Mouse (Mus musculus): ENCODE measurements at regions not wholly inside any gene's neighbourhood (a gene's known extent, or its start where the extent isn't known, plus 50 kb on each side); places are given as distances from the start of the nearest gene placed in this dataset.

DNA sequence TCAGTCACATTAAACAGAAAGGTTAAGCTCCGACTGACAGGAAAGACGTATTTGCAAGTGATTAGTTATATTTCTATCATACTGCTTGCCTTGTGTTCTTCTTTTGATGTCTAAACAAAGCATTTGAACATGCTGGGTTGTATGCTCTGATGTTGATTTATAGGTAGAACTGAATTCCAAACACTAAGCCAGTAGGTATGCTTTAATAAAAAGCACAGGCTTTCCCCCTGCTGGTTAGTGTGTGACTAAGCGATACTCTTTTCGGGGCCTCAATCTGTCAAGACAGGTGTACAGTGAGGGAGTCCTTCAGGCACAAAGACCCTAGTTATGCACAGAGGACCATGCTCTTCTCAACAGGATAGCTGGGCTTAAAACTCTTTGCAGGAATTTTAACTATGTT lies 119.1 kb upstream of the Defb41 start:
- WGBS = 70% methylated on average over 4 of the region's 4 CpGs
- H3K79me2 ChIP-seq (ENCODE audit: control insufficient read depth, insufficient read depth, low read length) = no peaks in the 10 kb centered on the region
- H3K4me1 ChIP-seq (ENCODE audit: control insufficient read depth, insufficient read depth, low read length) = no peaks in the 10 kb centered on the region
- H3K36me3 ChIP-seq (ENCODE audit: control insufficient read depth, insufficient read depth, low read length) = no peaks in the 10 kb centered on the region
- no peak overlapping the region for H3K4me3 ChIP-seq (ENCODE audit: insufficient read depth, low read depth, low read length)
- H3K27ac ChIP-seq (replicated peaks; ENCODE audit: insufficient read depth, low read depth, low read length) = no peak overlapping the region
- no peak for DNase-seq (ENCODE audit: extremely low read depth, low read depth, low spot score)
- no peak overlapping the region for H3K9ac ChIP-seq (ENCODE audit: low read depth, low read length)
- no peaks in the 10 kb centered on the region for H3K27me3 ChIP-seq (ENCODE audit: control insufficient read depth, insufficient read depth, low read length)
- TF ChIP-seq CTCF (IDR thresholded peaks at IDR 0.05; ENCODE audit: low read depth, low read length) (no peak), POLR2A (IDR thresholded peaks at IDR 0.05; ENCODE audit: extremely low read depth, insufficient read depth, low read length) (no peak)

GRCm38 (mm10) chr1:18359951-18360731 lies 95.2 kb upstream of the Defb41 start:
- Histone ChIP-seq H3K4me1 (ENCODE audit: control insufficient read depth, insufficient read depth, low read length) (no peaks in the 10 kb centered on the region), H3K79me2 (ENCODE audit: control insufficient read depth, insufficient read depth, low read length) (no peaks in the 10 kb centered on the region), H3K9ac (ENCODE audit: low read depth, low read length) (no peak overlapping the region), H3K27ac (replicated peaks; ENCODE audit: insufficient read depth, low read depth, low read length) (no peak overlapping the region), H3K27me3 (ENCODE audit: control insufficient read depth, insufficient read depth, low read length) (no peaks in the 10 kb centered on the region), H3K4me3 (ENCODE audit: insufficient read depth, low read depth, low read length) (no peak overlapping the region), H3K36me3 (ENCODE audit: control insufficient read depth, insufficient read depth, low read length) (no peaks in the 10 kb centered on the region)
- no peak for TF ChIP-seq POLR2A (IDR thresholded peaks at IDR 0.05; ENCODE audit: extremely low read depth, insufficient read depth, low read length)
- peak; percentile 43 for TF ChIP-seq CTCF (IDR thresholded peaks at IDR 0.05; ENCODE audit: low read depth, low read length)
- DNase-seq (ENCODE audit: extremely low read depth, low read depth, low spot score) = peak; percentile 5
- 62% methylated on average over 9 of the region's 9 CpGs for WGBS

- Histone ChIP-seq H3K9ac (ENCODE audit: low read depth, low read length) (no peak overlapping the region), H3K27me3 (ENCODE audit: control insufficient read depth, insufficient read depth, low read length) (no peaks in the 10 kb centered on the region), H3K27ac (replicated peaks; ENCODE audit: insufficient read depth, low read depth, low read length) (no peak overlapping the region), H3K36me3 (ENCODE audit: control insufficient read depth, insufficient read depth, low read length) (no peaks in the 10 kb centered on the region), H3K79me2 (ENCODE audit: control insufficient read depth, insufficient read depth, low read length) (no peaks in the 10 kb centered on the region), H3K4me3 (ENCODE audit: insufficient read depth, low read depth, low read length) (no peak overlapping the region), H3K4me1 (ENCODE audit: control insufficient read depth, insufficient read depth, low read length) (no peaks in the 10 kb centered on the region)
- DNase-seq (ENCODE audit: extremely low read depth, low read depth, low spot score) = no peak
- 89% methylated on average over 1 of the region's 1 CpGs for WGBS
- no peak for TF ChIP-seq CTCF (IDR thresholded peaks at IDR 0.05; ENCODE audit: low read depth, low read length)
- TF ChIP-seq POLR2A (IDR thresholded peaks at IDR 0.05; ENCODE audit: extremely low read depth, insufficient read depth, low read length) = no peak
These were observed 73.9 kb upstream of the Defb41 start for GRCm38 (mm10) chr1:18338871-18339270.

Measured in liver, adult 2 months (tissue).